Mouse (Mus musculus): Measurements from ENCODE around the gene Dio1.

The Dio1 gene

GRCm38 (mm10) chr4:107243365-107244333, 63.3 kb downstream of the Dio1 start:
- no peak for DNase-seq

All from cerebellum, adult 11 months (tissue).